Mouse (Mus musculus) adrenal gland, adult 18-20 months (tissue): ENCODE data around the gene Gstm7. TPM values are rescaled to one million over a fixed set of nuclear protein-coding genes. Genes with fewer than 3 reads are reported as not detected.

Experiments
- DNase-seq, 2 experiments: peaks; one replicate each; pipeline ENCODE4 v3.0.0; 2021 to 2022; ENCODE audit warnings: low spot score in 2 of 2
- total RNA-seq, 2 experiments: library from RNA; stranded (reverse); gene quantifications; 1 replicate in 1 of 2; 2 replicates in 1 of 2; pipeline ENCODE4 v1.2.3; 2021

Gstm7 gene
- total RNA-seq, 2 experiments from 2014 or later: 143 to 179 TPM

GRCm38 (mm10) chr3:107877747-107878736 is 53.6 kb downstream of the Gstm7 start:
- no peak for DNase-seq

- no peak for DNase-seq
Observed at GRCm38 (mm10) chr3:107877005-107877404, 54.6 kb downstream of the Gstm7 start, which contains the start of gene Eps8l3. Gene Eps8l3, plus strand, starts transcription at chr3:107877229.

Other genes with a start within 250 kb of the Gstm7 start
- 100 to 1,000 TPM; 252 to 308 TPM for gene Ahcyl1, start 235.3 kb downstream of the Gstm7 start, total RNA-seq
- gene Csf1, start 171.3 kb downstream of the Gstm7 start, total RNA-seq: 10 to 100 TPM; 13.2 to 34.7 TPM
- gene Eps8l3, start 54.6 kb downstream of the Gstm7 start, total RNA-seq: not detected
- gene Gstm5, start 36.0 kb downstream of the Gstm7 start, total RNA-seq: 10 to 100 TPM; 30.0 to 48.3 TPM
- 1 to 10 TPM; 6.1 to 8.0 TPM for gene Gstm6, start 11.9 kb upstream of the Gstm7 start, total RNA-seq
- gene Gstm3, start 37.5 kb upstream of the Gstm7 start, total RNA-seq: under 1 TPM in 1 of 2 experiments, not detected in 1; 0.33 TPM
- 100 to 1,000 TPM; 211 to 280 TPM for gene Gstm2, start 54.6 kb upstream of the Gstm7 start, total RNA-seq
- 100 to 1,000 TPM; 423 to 620 TPM for gene Gstm1, start 86.2 kb upstream of the Gstm7 start, total RNA-seq
- gene Gstm4, start 113.1 kb upstream of the Gstm7 start, total RNA-seq: 10 to 100 TPM; 19.6 to 20.3 TPM
- 100 to 1,000 TPM; 130 to 192 TPM for gene Ampd2, start 154.8 kb upstream of the Gstm7 start, total RNA-seq
- 10 to 100 TPM; 11.0 to 18.6 TPM for gene Gnat2, start 161.0 kb upstream of the Gstm7 start, total RNA-seq
- 100 to 1,000 TPM; 160 to 166 TPM for gene Gnai3, start 214.3 kb upstream of the Gstm7 start, total RNA-seq
- under 1 TPM; 0.19 to 0.23 TPM for gene Gpr61, start 223.1 kb upstream of the Gstm7 start, total RNA-seq